Mouse (Mus musculus): ENCODE measurements around the gene Map6d1. TPM values are rescaled to one million over a fixed set of nuclear protein-coding genes. Genes with fewer than 3 reads are reported as not detected.
A peak's percentile ranks its signal among the peaks of the same experiment; 100 is the strongest.

The Map6d1 gene
- total RNA-seq (2021) = 1 to 10 TPM; 1.7 to 1.9 TPM
- long read RNA-seq, experiment 1, transcript Map6d1-201 (3 exons, 3,280 nt) = major isoform, 7 of 8 reads
- long read RNA-seq, experiment 1, partial matches to known transcripts = 1 of 8 reads
- long read RNA-seq, experiment 1, other reads (novel, unspliced or antisense) = 0 of 8 reads
- long read RNA-seq, experiment 2, transcript Map6d1-201 (3 exons, 3,280 nt) = major isoform, 8 of 9 reads
- long read RNA-seq, experiment 2, partial matches to known transcripts = 0 of 9 reads
- long read RNA-seq, experiment 2, other reads (novel, unspliced or antisense) = 1 of 9 reads

DNA sequence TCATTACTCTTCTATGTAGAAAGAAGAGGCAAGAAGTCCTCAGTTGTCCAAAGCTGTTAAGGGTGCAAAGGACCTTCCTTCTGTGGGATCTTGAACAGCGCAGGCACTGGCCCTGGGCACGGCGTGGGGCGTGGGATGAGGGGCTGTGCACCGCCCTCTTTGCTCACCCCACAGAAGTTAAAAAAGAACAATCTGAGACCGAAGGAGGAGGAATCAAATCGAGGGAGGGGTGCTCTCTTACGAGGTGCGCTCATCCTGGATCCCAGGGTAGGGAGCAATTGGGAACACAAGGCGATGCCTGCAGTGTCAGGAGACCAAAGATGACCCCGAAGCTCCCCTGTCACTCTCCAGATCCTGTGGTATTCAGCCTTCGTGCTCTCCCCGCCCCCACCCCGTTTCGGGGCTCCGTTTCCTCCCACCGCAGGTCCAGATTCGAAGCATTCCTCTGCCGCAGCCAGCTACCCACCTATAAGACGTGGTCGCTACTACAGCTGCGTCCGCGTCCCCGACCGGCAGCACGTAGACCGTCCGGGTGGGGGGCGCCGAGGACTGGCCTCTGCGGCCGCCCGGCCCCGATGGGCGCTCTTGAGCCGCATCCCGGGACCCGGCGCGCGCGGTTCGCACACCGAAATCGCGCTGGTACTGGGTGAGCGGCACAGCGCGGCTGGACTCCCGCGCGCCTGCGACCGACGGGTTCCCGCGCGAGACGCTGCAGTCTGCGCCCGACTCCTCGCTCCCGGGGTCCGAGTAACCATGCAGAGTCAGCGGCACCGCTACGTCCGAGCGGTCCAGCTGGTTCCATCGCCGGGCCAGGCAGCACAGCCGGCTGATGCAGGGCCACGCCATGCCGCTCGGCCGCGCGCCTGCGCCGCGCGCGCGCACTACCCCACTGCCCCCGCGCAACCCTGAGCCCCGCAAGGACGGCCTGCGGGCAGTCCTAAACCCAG lies at the start of gene Map6d1:
Gene Map6d1, minus strand, starts transcription at position 891 of the 947 bp plus-strand sequence.
- DNase-seq (ENCODE audit: low spot score in 2 of 2) = peak; percentile 24 to 41

DNA sequence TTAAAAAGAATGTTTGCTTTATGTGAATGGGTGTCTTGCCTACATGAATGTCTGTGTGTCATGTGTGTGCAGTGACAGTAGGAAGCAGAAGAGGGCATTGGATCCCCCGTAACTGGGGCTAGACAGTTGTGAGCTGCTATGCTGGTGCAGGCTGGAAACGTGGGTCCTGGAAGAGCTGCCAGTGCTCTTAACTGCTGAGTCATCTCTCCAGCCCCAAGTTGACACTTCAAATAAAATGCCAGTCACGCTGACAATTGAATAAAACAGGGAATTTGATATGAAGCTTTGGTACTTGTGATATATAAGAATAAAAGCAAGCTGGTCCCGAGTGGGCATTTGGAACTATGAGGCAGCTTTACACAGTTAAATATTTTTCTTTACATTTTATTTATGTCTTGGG lies 39.1 kb upstream of the Map6d1 start:
- no peak for DNase-seq (ENCODE audit: low spot score in 2 of 2)

DNA sequence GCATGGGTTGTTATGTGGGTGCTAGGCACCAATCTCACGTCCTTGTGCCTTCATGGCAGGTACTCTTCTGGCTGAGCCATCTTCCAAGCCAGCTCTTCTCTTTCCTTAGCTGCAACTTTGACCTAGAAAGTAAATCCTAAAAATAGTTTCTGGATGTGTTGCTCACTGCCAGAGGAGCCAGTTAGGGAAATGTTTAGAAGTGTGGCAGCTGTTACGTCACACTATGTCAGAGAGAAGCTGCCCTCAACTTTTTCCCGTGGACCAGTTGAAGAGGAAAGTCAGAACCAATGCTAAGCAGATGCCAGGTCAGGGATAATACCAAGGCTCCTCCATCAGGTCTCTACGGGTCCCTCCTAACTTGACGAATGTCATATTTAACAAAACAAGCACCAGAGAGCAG lies 38.2 kb upstream of the Map6d1 start:
- no peak for DNase-seq (ENCODE audit: low spot score in 2 of 2)

DNA sequence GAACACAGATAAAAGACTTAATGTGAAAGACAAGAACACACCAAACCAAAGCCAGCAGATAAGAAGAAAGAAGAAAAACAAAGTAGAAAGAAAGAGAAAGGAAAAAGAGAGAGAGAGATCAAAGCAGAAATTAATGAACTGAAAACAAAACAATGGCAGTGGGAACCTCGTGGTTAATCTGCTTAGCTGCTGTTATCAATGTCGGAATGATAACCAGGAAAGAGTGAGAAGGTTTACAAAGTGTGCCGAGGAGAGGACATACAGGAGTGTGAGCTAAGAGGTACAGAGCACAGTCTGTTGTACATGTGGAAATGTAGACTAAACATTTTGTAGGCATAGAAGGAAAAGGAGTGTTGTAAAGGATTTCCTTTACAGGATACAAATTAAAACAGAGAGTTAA lies 31.8 kb upstream of the Map6d1 start:
- no peak for DNase-seq (ENCODE audit: low spot score in 2 of 2)

DNA sequence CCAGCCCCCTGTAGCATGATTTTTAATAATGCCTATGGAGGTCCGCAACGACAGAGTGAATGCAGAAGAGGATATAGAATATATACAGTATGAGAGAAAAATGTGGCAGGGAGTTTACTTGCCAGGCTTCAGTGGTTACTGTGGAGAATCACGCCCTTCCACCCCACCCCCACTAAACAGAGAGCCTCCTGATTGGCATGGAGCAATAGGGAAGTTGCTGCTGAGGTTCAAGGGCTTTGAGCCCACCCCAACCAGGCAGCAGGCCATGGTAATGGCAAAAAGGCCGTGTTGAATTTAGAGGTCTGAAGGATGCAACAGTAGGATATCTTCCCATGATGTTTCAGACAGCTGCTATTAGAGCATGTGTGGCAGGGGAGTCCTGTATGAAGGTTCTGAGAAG lies 30.2 kb upstream of the Map6d1 start:
- no peak for DNase-seq (ENCODE audit: low spot score in 2 of 2)

DNA sequence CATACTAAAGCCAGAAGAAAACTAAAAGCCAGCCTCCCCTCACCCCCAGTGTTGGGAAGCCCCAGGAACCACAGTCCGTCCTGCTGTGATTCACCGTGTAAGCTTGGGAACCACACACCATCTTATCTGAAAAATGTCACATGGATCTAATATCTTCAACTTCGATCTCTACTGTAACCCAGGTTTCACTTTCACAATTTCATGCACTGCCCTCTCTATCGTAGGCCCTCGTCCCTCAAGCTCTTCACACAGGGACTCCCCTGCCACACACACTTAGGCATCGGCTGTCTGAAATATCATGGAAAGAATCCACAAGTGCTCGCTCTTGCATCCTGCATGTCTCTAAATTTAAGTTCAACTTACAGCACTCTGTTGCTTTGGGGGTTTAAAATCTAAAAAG lies 23.9 kb upstream of the Map6d1 start:
- no peak for DNase-seq (ENCODE audit: low spot score in 2 of 2)

DNA sequence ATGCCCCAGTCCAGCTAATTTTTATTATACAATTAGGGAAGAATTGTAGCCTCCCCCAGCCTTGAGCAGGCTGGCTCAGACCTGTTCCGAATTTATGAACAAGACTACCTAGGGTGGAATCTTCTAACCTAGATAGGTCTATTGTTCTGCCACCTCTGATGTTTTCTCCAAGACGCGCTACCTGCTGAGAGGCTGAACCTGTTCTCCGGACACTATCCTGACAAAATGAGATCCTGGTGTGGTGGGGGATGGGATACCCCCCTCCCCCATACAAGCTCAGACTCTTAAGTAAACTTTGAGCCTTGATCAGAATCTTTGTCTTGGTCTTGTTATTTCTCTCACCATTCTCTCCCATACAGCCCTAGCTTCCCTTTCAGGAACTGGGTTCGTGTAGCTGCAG lies 16.8 kb upstream of the Map6d1 start:
- DNase-seq (ENCODE audit: low spot score in 2 of 2) = no peak

DNA sequence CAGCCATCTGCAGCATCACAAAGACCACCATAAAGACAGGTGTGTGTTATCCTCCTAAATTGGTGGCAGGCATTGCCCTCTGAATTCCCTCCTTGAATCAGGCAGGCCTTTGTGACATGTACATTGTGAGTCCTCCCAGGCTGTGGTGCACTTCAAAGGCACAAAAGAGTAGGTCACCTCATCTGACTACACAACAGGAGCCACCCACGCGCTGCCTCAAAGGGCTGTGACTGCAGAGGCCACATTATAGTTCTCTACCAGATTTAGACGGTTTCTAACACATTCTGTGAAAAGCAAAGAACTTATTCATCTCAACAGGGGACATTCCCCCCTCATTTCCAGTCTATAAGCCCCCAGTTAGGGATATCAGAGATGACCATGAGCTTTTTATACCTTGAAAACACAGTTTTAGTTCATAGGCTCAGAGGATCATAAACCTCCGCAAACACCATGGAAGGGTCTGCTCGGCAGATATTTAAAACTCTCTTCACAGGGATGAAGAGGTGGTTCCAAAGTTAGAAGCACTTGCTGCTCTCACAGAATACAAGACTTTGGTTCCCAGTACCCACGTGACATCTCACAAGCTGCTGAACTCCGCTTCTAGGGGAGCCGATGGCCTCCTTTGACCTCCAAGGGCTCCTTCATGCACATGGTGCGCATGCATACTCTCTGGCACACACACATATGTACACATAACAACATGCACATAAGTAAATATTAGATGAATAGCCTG lies 7.5 kb upstream of the Map6d1 start:
- DNase-seq (ENCODE audit: low spot score in 2 of 2) = no peak

DNA sequence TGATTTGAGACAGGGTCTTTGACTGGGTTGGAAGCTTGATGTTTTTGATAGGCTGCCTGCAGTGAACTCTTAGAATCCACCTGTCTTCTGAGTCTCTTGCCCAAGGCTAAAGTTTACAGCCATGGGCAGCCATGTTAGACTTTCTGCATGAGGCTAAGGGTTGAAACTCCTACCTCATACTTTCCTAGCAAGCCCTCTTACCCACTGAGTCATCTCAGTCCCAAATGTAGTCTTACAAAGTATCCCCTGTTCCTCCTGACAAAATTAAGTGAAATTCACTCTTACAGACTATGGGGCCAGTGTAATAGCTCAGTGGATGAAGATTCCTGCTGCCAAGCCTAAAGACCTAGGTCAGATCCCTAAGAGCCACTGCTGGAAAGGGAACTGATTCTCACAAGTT lies 5.9 kb upstream of the Map6d1 start:
- DNase-seq (ENCODE audit: low spot score in 2 of 2) = no peak

DNA sequence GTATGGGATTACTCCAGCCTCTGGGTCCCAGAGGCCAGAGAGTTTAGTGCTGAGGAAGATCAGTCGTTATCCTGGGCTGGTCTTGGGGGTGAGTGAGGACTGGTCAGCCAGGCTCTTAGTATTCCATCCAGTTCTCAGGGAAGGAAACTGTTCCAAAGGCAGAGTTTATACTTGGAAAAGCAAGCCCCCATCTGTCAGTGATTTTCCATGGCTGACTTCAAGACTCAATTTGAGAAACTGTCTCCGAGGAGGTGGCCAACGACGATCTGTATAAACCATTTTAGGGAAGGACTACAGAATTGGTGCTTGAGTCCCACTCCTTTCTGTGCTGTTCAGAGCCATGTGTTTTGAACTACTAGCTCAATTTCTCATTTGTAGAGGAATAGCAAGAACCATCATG lies 2.5 kb downstream of the Map6d1 start:
- DNase-seq (ENCODE audit: low spot score in 2 of 2) = no peak

DNA sequence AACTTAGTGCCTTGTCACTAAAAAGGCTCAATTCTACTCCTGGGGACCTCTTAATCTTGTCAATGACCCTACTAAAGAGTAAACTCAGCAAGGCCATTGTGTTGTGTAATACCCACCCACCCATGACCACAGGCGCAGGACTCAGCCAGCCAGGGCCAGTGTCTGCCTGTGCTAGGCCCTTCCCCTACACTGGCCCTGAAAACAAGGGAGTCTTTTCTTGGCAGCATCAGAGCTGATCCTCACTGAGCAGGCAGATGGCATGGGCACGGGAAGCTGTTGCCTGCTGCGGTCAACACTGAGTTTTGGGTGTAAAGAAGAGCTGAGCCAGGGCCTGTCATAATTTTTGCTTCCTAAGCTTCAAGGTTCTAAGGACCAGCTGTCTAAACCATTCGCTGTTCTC lies 3.7 kb downstream of the Map6d1 start:
- DNase-seq (ENCODE audit: low spot score in 2 of 2) = no peak

DNA sequence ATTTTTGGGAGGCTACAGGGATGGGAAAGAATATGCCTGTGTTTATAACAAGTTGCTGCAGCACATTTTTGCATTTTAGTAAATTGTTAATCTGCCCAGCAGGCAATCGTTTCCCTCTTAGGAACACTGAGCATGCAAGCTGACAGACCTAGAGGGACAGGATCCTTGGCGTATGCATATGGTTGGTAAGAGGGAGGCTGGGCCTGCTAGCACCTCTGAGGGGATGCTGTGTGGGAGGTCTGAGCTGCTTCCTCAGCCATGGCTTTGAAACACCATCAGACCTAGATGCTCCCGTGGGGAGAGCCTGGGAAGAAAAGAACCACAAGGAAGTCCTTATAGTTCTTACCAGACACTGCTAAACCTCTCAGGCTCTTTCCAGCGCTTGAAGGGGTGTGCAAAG lies 6.8 kb downstream of the Map6d1 start:
- no peak for DNase-seq (ENCODE audit: low spot score in 2 of 2)

DNA sequence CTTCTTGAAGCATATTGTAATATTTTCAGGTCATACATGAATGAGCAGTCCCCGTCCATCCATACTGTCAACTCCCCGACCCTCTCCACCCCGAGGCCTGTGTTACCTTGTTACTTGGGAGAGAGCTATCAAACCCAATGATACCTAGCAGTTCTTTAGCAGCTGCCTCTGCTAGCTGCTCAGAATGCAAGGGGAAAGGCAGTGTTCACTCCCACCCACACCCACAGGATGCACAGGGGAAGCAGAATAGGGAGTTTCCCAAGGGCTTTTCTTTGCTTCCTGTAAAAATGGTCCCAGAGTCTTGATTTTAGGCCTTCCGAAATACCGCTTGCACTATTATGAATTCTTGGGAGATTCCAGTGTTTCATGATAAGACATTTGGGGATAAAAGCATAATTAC lies 13.0 kb downstream of the Map6d1 start:
- no peak for DNase-seq (ENCODE audit: low spot score in 2 of 2)

DNA sequence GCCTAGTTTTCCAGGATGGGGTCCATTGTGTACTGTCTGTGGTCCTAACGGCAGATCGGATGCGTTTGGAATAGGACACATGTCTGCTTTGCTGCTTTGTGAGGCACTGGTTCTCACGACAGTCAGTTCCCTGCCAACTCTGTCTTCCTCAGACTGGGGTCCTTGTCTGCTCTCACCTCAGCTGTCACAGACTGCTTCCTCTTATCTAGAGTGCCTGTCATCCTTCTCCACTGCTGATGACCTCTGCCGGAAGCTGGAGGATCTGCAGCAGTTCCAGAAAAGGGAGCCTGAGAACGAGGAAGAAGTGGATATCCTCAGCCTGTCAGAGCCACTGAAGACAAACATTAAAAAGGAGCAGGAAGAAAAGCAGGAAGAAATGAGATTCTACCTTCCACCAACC lies 13.7 kb downstream of the Map6d1 start:
- no peak for DNase-seq (ENCODE audit: low spot score in 2 of 2)

DNA sequence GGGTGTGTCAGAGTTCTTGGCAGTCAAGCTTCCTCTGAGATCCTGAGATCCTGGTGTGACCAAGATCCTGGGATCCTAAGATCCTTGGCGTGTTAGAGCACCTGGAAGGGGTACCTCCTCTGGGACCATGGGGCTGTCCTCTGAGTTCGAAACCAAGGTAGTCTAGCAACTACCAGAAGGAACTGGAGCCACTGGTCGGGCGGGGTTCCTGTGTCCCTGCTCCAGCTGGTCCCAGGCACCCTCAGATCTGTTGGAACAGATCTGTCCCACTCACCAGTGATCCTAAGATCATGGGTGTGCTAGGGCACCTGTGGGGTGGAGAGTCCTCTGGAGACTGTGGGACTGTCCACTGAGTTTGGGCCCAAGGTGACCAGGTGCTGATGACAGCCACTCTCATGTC lies 14.5 kb downstream of the Map6d1 start:
- DNase-seq (ENCODE audit: low spot score in 2 of 2) = no peak

DNA sequence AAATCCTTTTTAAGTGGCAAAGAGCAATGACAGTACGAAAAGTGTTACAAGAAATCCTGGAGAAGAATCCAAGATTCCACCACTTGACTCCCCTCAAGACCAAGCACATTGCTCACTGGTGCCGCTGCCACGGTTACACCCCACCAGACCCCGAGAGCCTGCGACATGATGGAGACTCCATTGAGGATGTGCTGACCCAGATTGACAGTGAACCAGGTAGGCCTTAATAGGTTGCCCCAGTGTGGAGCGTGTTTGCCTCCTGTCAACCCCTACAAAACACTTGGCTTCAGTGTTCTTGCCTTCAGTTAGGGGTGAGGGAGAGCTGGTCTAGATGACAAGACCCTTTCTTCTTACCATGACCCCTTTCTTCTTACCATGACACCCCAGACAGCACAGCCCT lies 18.4 kb downstream of the Map6d1 start:
- DNase-seq (ENCODE audit: low spot score in 2 of 2) = no peak

DNA sequence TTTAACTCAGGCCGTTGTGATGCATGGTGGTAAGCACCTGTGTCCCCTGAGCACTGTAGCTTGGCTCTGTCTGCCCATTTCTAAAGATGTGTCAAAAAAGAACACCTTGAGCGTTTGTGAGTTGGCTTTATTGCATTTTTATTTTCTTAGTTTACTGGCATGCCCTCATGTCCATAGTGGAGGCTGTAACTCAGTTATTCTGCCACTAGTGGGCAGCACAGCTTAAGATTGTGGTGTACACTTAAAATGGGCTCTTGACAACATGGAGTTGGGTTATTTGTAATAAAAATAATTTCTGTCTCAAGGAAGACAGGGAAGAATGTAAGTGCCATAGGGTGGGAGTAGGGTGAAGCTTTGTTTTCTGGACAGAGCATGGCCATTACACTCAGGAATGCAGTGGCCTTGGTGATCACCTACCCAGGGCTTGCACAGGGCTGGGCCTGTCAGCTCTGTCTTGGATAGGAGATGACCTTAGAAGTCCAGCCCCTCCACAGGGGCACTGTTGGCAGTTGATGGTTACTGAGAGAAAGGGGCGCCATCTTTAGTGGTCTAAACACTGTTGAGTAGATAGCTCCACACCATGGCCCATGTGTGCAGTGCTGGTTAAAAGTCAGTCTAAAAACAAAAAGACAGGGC lies 27.4 kb downstream of the Map6d1 start:
- no peak for DNase-seq (ENCODE audit: low spot score in 2 of 2)

DNA sequence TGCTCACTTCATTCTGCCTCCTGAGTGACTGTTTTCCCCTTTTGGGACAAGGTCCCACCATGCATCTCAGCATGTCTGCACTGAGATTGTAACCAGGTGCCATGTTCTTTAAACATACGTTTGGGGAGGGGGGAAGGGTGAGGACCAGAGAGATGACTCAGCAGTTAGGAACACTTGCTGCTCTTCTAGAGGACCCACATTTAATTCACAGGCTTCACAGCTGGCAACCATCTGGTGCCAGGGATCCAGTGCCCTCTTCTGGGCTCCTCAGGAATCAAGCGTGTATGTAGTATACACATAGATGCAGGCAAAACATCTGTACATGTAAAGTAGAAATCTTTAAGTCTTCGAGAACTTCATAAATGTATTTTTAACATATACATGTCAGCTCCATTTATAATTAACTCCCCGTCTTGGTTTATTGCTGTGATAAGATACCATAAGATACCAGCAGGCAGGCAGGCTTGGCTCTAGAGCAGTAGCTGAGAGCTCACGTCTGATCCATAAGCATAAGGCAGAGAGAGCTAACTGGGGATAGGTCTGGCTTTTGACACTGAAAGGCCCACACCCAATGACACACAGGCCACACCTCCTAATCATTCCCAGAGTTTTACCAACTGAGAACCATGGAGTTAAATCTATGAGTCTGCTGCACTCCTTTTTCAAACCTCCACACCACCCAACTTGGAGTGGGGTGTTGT lies 41.5 kb downstream of the Map6d1 start:
- DNase-seq (ENCODE audit: low spot score in 2 of 2) = no peak

DNA sequence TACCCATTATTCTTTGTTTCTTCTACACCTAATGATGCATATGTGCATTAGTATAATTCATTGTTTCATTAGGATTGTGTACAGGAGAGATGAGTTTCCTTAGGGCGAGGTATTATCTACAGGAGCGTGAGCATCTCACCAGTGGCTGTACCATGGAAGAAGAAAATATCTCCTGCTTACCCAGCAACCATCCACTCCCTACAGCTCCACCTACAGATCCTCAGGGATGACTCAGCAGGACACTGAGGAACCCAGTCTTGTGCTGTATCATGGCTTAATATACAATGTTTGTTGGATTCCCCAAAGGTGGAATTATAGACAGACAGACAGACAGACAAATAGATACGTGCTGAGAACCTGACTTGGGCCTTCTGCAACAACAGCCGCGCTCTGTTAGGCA lies 44.2 kb downstream of the Map6d1 start:
- DNase-seq (ENCODE audit: low spot score in 2 of 2) = no peak

DNA sequence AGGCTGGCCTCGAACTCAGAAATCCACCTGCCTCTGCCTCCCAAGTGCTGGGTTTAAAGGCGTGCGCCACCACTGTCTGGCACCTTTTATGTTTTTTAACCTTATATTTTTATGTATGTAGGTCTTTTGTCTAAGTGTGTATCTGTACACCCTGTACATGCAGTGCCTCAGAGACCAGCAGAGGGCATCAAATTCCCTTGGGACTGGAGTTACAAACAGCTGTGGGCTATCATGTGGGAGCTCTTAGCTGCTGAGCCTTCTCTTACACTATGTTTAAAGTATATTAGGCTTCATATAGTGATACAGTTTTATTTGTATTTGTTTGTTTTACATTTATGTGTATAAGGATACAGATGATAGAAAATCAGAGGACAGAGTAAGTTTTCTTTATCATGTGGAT lies 45.6 kb downstream of the Map6d1 start:
- no peak for DNase-seq (ENCODE audit: low spot score in 2 of 2)

DNA sequence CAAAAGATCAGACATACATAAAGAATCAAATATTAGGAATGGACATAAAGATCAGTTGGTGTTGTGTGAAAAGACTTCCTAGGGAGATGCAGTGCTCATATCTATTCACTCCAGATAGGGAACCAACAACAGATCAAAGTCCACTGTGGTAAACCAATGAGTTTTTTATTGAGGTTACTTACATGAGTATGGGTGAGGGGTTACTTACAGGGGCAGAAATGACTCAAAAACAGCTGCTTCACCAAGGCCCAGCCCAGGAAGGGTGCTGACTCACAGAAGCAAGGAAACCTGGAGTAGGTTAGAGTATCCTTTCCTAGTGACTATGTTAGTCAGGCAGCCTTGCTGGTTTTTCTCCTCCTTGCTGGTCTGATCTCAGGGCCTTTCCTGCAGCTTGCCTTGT lies 49.1 kb downstream of the Map6d1 start:
- DNase-seq (ENCODE audit: low spot score in 2 of 2) = no peak

Data from gastrocnemius, postnatal 4 days (tissue).